Mouse (Mus musculus) C3H10T1/2 (cell line): ENCODE results near the gene Rer1. TPM values are rescaled to one million over a fixed set of nuclear protein-coding genes. Genes with fewer than 3 reads are reported as not detected.

Experiments
- polyA plus RNA-seq, 2 experiments: library from polyadenylated mRNA; unstranded; fragments of >200 nt; fragmentation: generic; extraction: Trizol; gene quantifications; one replicate each; pipeline ENCODE4 v1.2.1; 2012; ENCODE audit warnings: missing spikeins in 2 of 2

Rer1 gene
- 10 to 100 TPM; 59.3 to 90.2 TPM for polyA plus RNA-seq

GRCm38 (mm10) chr4:155086108-155087024 is at the start of gene Rer1, which contains the start of gene Morn1:
Gene Rer1, minus strand, starts transcription at chr4:155086382.
Gene Morn1, plus strand, starts transcription at chr4:155086577.

GRCm38 (mm10) chr4:155066834-155067522 is 19.2 kb downstream of the Rer1 start, which contains the start of gene Pex10:
Gene Pex10, plus strand, starts transcription at chr4:155067016.

GRCm38 (mm10) chr4:155056724-155057123 is 29.5 kb downstream of the Rer1 start, which contains the start of gene Plch2:
Gene Plch2, minus strand, starts transcription at chr4:155056784.

Other genes starting within 250 kb of the Rer1 start
- gene Ttc34, start 248.9 kb downstream of the Rer1 start, polyA plus RNA-seq, result not detected
- gene Mmel1, start 216.8 kb downstream of the Rer1 start, polyA plus RNA-seq, result under 1 TPM; 0.05 to 0.06 TPM
- gene Fam213b, start 187.2 kb downstream of the Rer1 start, polyA plus RNA-seq, result under 1 TPM in 1 of 2 experiments, not detected in 1; 0.05 TPM
- 1 to 10 TPM in 1 of 2 experiments, not detected in 1; 4.8 TPM for gene Tnfrsf14, start 157.8 kb downstream of the Rer1 start, polyA plus RNA-seq
- gene Hes5, start 125.5 kb downstream of the Rer1 start, polyA plus RNA-seq, result not detected
- 10 to 100 TPM in 1 of 2 experiments, 1 to 10 TPM in 1; 7.6 to 20.0 TPM for gene Pank4, start 122.3 kb downstream of the Rer1 start, polyA plus RNA-seq
- gene Plch2, start 29.6 kb downstream of the Rer1 start, polyA plus RNA-seq, result under 1 TPM; 0.06 to 0.25 TPM
- 1 to 10 TPM; 7.1 to 9.7 TPM for gene Pex10, start 19.4 kb downstream of the Rer1 start, polyA plus RNA-seq
- gene Morn1, start 195 bp upstream of the Rer1 start, polyA plus RNA-seq, result 1 to 10 TPM in 1 of 2 experiments, under 1 TPM in 1; 0.71 to 2.8 TPM
- gene Ski, start 136.2 kb upstream of the Rer1 start, polyA plus RNA-seq, result 10 to 100 TPM; 11.9 to 61.3 TPM
- gene Faap20, start 163.4 kb upstream of the Rer1 start, polyA plus RNA-seq, result 10 to 100 TPM; 34.6 to 41.6 TPM